In the genomic region with DNA sequence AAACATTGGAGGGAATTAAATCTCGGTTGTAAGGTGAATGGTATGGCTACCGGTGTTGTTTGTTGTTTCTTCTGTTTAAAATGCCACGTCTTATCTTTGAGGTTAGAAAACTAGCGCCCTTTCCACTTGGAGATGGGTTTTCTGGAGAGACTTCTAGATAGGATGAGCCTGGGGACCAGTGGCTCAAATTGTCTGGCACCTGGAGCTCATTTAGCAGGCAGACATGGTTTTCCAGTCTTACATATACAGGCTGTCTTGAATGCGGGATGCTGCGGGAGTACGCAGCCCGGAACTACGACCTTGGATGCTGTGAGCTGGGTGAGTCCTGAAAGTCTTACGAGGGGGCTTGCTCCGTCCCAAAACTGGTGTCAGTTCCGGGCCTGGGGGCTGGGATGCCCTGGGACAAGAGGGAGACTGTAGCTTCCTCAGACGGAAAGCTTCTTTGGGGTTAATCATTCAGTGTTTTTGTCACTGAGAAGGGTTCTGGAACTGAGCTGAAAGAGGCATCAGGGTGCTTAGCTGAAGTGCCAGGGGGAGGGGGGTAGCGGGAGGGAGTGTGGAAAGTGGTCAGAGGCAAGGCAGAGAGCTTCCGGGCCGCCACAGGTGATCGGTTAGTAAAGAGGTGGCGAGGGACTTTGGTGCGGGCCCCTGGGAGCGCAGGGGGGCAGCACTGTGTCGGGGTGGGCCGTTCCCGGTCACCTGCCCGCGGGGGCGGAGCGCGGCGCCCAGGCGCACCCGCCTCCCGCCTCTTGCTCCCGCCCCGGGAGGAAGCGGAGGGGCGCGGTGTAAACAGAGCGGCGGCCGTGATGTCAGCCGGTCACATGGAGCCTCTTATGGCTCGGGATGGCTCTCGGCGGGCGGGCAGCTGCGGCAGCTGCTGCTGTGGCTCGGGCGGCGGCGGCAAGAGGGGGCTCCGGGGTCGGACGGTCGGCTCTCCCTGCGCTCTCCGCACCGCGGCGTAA, we compare ENCODE assay signal across 8 mouse cellular contexts.
DNase-seq lines count a peak whose midpoint lies in the region; ATAC-seq lines count a peak whose summit lies in the region.

No protein-coding gene starts in this region.

- H3K9me3 ChIP-seq in limb, embryonic 10.5 days (replicated peaks): no peaks in the 10 kb centered on the region
- H3K9me3 ChIP-seq in midbrain, embryonic 11.5 days (ENCODE audit: control insufficient read depth, low read length): no peaks in the 10 kb centered on the region

- ATAC-seq in midbrain, embryonic 11.5 days (ENCODE audit: low FRiP score): peak; percentile 95

- no peaks in the 10 kb centered on the region for H3K36me3 ChIP-seq in limb, embryonic 10.5 days
- no peaks in the 10 kb centered on the region for H3K36me3 ChIP-seq in midbrain, embryonic 11.5 days (ENCODE audit: control insufficient read depth, insufficient read depth, low read length)

- DNase-seq in adrenal gland, adult 2 months: peak; percentile 96
- DNase-seq in embryo, embryonic 9.5 days (ENCODE audit: extremely low spot score): peak; percentile 84
- peak; percentile 99 for DNase-seq in heart, adult 11 months
- peak; percentile 95 for DNase-seq in kidney, adult 11 months
- peak; percentile 85 for DNase-seq in limb, embryonic 10.5 days (ENCODE audit: low spot score)
- no peak for DNase-seq in midbrain, embryonic 11.5 days (ENCODE audit: low spot score, missing footprints)
- DNase-seq in right cerebral cortex, postnatal 4 days: peak; percentile 64
- DNase-seq in urinary bladder, postnatal 4 days (ENCODE audit: low spot score in 2 of 2): peak; percentile 80 to 82

- peak overlapping the region; percentile 99 for H3K4me2 ChIP-seq in midbrain, embryonic 11.5 days

- peaks cover 38% of the 10 kb centered on the region for H3K27me3 ChIP-seq in limb, embryonic 10.5 days (ENCODE audit: low read depth, poor library complexity, severe bottlenecking)
- peaks cover 13% of the 10 kb centered on the region; the same call in 1 of the 2 replicates for H3K27me3 ChIP-seq in midbrain, embryonic 11.5 days (ENCODE audit: control insufficient read depth, insufficient read depth, low read length)

- H3K27ac ChIP-seq in limb, embryonic 10.5 days: peak overlapping the region; percentile 84
- H3K27ac ChIP-seq in midbrain, embryonic 11.5 days (ENCODE audit: low read depth, low read length): no peak overlapping the region; the same call in 1 of the 2 replicates

- 1% methylated on average over 59 of the region's 59 CpGs for WGBS in limb, embryonic 10.5 days
- under 1% methylated on average over 49 of the region's 59 CpGs for WGBS in midbrain, embryonic 11.5 days

- H3K4me1 ChIP-seq in limb, embryonic 10.5 days: peaks cover 55% of the 10 kb centered on the region
- H3K4me1 ChIP-seq in midbrain, embryonic 11.5 days (ENCODE audit: control insufficient read depth, insufficient read depth, low read length): peaks cover 8% of the 10 kb centered on the region

- peak overlapping the region; percentile 80 for H3K4me3 ChIP-seq in limb, embryonic 10.5 days
- H3K4me3 ChIP-seq in midbrain, embryonic 11.5 days (ENCODE audit: low read depth, low read length): peak overlapping the region; percentile 72

- H3K9ac ChIP-seq in midbrain, embryonic 11.5 days (ENCODE audit: low read length): peak overlapping the region; percentile 70
